Mouse (Mus musculus): ENCODE measurements around the gene Prl3d1.
"Not testable (repeated sequence)": the region's sequence is repeated elsewhere in the genome, so short reads cannot be mapped to it uniquely, and the experiment has no call there.

The Prl3d1 gene

GRCm38 (mm10) chr13:27093890-27094289 is at the start of gene Prl3d1:
Gene Prl3d1 (plus strand): TSS chr13:27094190.
- POLR2A ChIA-PET, CTCF ChIA-PET: not testable (repeated sequence)

DNA sequence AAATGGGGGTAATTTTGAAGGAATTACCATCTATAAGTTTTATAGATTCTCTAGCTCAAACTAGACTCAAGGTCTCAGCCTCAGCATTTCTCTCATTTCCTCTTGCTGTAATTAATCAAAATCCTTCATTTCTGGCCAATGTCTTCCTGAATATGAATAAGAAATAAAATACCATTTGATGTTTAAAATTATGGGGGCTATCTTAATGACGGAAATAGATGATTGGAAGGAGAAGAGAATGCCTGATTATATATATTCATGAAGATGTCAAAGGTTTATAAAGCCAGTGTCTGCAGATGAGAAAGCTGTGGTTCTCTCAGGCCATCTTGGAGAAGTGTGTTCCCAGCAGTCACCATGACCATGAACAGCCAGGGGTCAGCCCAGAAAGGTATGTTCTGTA is 36.7 kb upstream of the Prl3d1 start, which contains the start of gene Prl:
Prl (plus strand) TSS at position 301 of the 400 bp plus-strand sequence.
- POLR2A ChIA-PET = no interaction called here
- CTCF ChIA-PET = no interaction called here

GRCm38 (mm10) chr13:27059177-27059576 is 34.8 kb upstream of the Prl3d1 start:
- POLR2A ChIA-PET = interaction anchor here in 2 of 4 experiments (0.7 kb wide), 2 partner anchors 20 to 112 kb away, joined by 3 to 4 read pairs; no protein-coding TSS in a partner anchor
- CTCF ChIA-PET = no interaction called here

DNA sequence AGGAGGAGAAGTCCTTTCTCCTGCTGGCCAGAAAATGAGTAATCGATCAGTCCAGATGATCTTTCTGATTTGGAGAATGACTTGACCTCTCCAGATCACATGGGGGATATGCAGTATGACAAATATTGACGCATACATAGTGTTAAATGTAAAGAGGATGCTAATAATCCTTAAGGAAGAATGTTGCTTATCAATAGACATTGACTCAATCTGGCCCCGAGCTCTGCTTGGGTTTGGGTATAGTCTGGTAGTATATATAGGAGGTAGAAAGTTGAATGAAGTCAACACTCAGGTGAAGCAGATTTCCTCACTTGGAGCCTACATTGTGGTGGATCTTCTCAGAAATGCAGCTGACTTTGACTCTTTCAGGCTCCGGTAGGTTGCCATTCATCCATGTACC is 27.4 kb downstream of the Prl3d1 start, which contains the start of gene Prl3d2:
Prl3d2 (plus strand) TSS at position 301 of the 400 bp plus-strand sequence.
- CTCF ChIA-PET, POLR2A ChIA-PET: not testable (repeated sequence)

DNA sequence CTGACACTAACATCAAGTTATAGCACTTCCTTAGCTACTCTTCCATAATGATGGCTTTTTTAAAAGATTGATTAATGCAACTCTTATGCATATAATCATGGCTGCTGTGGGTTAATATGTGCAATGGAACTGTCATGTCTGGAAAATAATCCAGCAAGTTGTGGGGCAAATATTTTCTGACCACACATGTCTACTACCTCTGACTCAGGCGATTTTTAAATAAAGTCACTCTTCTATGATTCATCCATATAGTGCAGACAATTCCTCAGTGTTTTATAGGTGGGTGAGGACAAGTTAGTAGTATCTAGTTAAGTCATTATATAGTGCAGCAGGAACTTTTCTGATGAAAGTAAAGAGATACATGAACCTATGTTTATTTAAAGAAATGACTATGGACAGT is 54.3 kb downstream of the Prl3d1 start:
- ChIA-PET POLR2A (no interaction called here), CTCF (no interaction called here)

Data from embryonic stem cell, embryonic (primary cell).